ENCODE assay signal across 15 mouse cellular contexts in genomic region chr14:7026274-7026673, GRCm38 (mm10). TPM values are rescaled to one million over a fixed set of nuclear protein-coding genes. Genes with fewer than 3 reads are reported as not detected.
DNase-seq lines count a peak whose midpoint lies in the region; ATAC-seq and TF ChIP-seq lines count a peak whose summit lies in the region.
"Not testable (repeated sequence)": the region's sequence is repeated elsewhere in the genome, so short reads cannot be mapped to it uniquely, and the experiment has no call there.
"Had no signal": no experiment of that assay in that cellular context is flagged by ENCODE, and none has a peak within 500 bp of the region (broad histone marks: within the 10 kb centered on the region; RNA-seq: fewer than 3 reads in every experiment).

No protein-coding gene starts in this region.

- WGBS in forebrain, postnatal 0 days: 4% methylated on average over 9 of the region's 9 CpGs
- 1% methylated on average over 9 of the region's 9 CpGs for WGBS in lung, embryonic 15.5 days
- WGBS in neural tube, embryonic 13.5 days: 12% methylated on average over 9 of the region's 9 CpGs
- 15% methylated on average over 9 of the region's 9 CpGs for WGBS in thymus, adult 2 months

- not testable (repeated sequence) for TF ChIP-seq POLR2A in thymus, adult 2 months (IDR thresholded peaks at IDR 0.05; ENCODE audit: control insufficient read depth, extremely low read depth, insufficient read depth, low read length, poor library complexity)

- ATAC-seq in forebrain, postnatal 0 days; lung, embryonic 15.5 days (ENCODE audit: borderline replicate concordance, extremely low read depth, low FRiP score, low TSS enrichment); neural tube, embryonic 13.5 days (ENCODE audit: low read depth): not testable (repeated sequence)

- H3K36me3 ChIP-seq in forebrain, postnatal 0 days (ENCODE audit: insufficient read depth); lung, embryonic 15.5 days; neural tube, embryonic 13.5 days; thymus, adult 2 months (ENCODE audit: control insufficient read depth, insufficient read depth, low read length): not testable (repeated sequence)

- not testable (repeated sequence) for H3K27me3 ChIP-seq in forebrain, postnatal 0 days (ENCODE audit: insufficient read depth, low read length); lung, embryonic 15.5 days; neural tube, embryonic 13.5 days; thymus, adult 2 months (ENCODE audit: control insufficient read depth, insufficient read depth, low read length)

- peak overlapping the region; percentile 90 for H3K4me2 ChIP-seq in forebrain, postnatal 0 days (ENCODE audit: low read depth)
- peak overlapping the region; percentile 89 for H3K4me2 ChIP-seq in lung, embryonic 15.5 days
- peak overlapping the region; percentile 82 for H3K4me2 ChIP-seq in neural tube, embryonic 13.5 days

- intact Hi-C loops in heart, postnatal 10 days (cut with DNase I): not testable (repeated sequence)

- H3K27ac ChIP-seq in forebrain, postnatal 0 days (ENCODE audit: low read depth, low read length); lung, embryonic 15.5 days; neural tube, embryonic 13.5 days (replicated peaks); thymus, adult 2 months (ENCODE audit: control insufficient read depth, insufficient read depth, low read length): not testable (repeated sequence)

- peak overlapping the region; percentile 41; the same call in 1 of the 2 replicates for H3K4me3 ChIP-seq in forebrain, postnatal 0 days (ENCODE audit: low read depth, low read length)
- H3K4me3 ChIP-seq in lung, embryonic 15.5 days; thymus, adult 2 months (ENCODE audit: control insufficient read depth, insufficient read depth, low read length): not testable (repeated sequence)
- peak overlapping the region; percentile 54 for H3K4me3 ChIP-seq in neural tube, embryonic 13.5 days

- DNase-seq in cerebellum, postnatal 14 days: peak; percentile 11 to 23
- DNase-seq in forebrain, postnatal 0 days: not testable (repeated sequence)
- peak; percentile 4 to 13 for DNase-seq in heart, postnatal 10 days
- peak; percentile 4 for DNase-seq in kidney, adult 18-20 months
- peak; percentile 1 to 7 for DNase-seq in left cerebral cortex, adult 18-20 months (ENCODE audit: low spot score in 2 of 2)
- DNase-seq in thymus, adult 2 months: peak; percentile 0

- H3K9ac ChIP-seq in forebrain, postnatal 0 days; lung, embryonic 15.5 days; neural tube, embryonic 13.5 days: not testable (repeated sequence)

- not testable (repeated sequence) for H3K4me1 ChIP-seq in forebrain, postnatal 0 days (ENCODE audit: insufficient read depth); lung, embryonic 15.5 days; neural tube, embryonic 13.5 days (replicated peaks); thymus, adult 2 months (replicated peaks; ENCODE audit: control insufficient read depth, insufficient read depth, low read length)

- peak; percentile 52 for TF ChIP-seq CTCF in forebrain, postnatal 0 days (IDR thresholded peaks at IDR 0.05; ENCODE audit: low read depth)
- TF ChIP-seq CTCF in thymus, adult 2 months (IDR thresholded peaks at IDR 0.05; ENCODE audit: borderline replicate concordance, control insufficient read depth, extremely low read depth, insufficient read depth, low read length, poor library complexity): not testable (repeated sequence)

- not testable (repeated sequence) for H3K9me3 ChIP-seq in forebrain, postnatal 0 days (ENCODE audit: low read length); lung, embryonic 15.5 days; neural tube, embryonic 13.5 days

RNA-seq across cellular contexts. Expression of gene Gm10406, which starts 1.0 kb away (rescaled TPM):
- 3.9 and 6.5 TPM in 2 replicates for total RNA-seq in forebrain, postnatal 0 days (2014; rRNA removed)
- polyA plus RNA-seq in forebrain, postnatal 0 days (2015; fragmentation: Nextera tagmentation; extraction: Ambion mirVana): 5.4 and 6.8 TPM in 2 replicates
- under 1 TPM; 0.40 to 0.57 TPM for total RNA-seq in heart, postnatal 10 days (2021)
- under 1 TPM in 1 of 2 experiments, not detected in 1; 0.40 TPM for total RNA-seq in left cerebral cortex, adult 18-20 months (2021)
- polyA plus RNA-seq in lung, embryonic 15.5 days (2015; fragmentation: Nextera tagmentation; extraction: Ambion mirVana): 0.39 and 0.50 TPM in 2 replicates
- 2.7 and 3.7 TPM in 2 replicates for polyA plus RNA-seq in neural tube, embryonic 13.5 days (2015; fragmentation: Nextera tagmentation; extraction: Ambion mirVana)
- polyA plus RNA-seq in thymus, adult 2 months (2012; rRNA removed): 0.30 TPM in 1 of 2 replicates, not detected in the other
- total RNA-seq: CH12.LX; granulocyte monocyte progenitor cell, adult 5-6 weeks; neutrophil, adult 5-6 weeks had no signal

RNA-seq across cellular contexts. Expression of gene Gm3685, which starts 18.5 kb away (rescaled TPM):
- total RNA-seq in forebrain, postnatal 0 days (2014; rRNA removed): not detected in 2 replicates
- polyA plus RNA-seq in forebrain, postnatal 0 days (2015; fragmentation: Nextera tagmentation; extraction: Ambion mirVana): not detected in 2 replicates
- not detected for total RNA-seq in heart, postnatal 10 days (2021)
- not detected for total RNA-seq in left cerebral cortex, adult 18-20 months (2021)
- polyA plus RNA-seq in lung, embryonic 15.5 days (2015; fragmentation: Nextera tagmentation; extraction: Ambion mirVana): not detected in 2 replicates
- not detected in 2 replicates for polyA plus RNA-seq in neural tube, embryonic 13.5 days (2015; fragmentation: Nextera tagmentation; extraction: Ambion mirVana)
- not detected in 2 replicates for polyA plus RNA-seq in thymus, adult 2 months (2012; rRNA removed)
- total RNA-seq: CH12.LX; granulocyte monocyte progenitor cell, adult 5-6 weeks; megakaryocyte progenitor cell, adult 5-6 weeks; neutrophil, adult 5-6 weeks had no signal
- polyA plus RNA-seq: brain, embryonic 14.5 days; kidney, embryonic 14.5 days; limb, embryonic 14.5 days had no signal

RNA-seq across cellular contexts. Expression of gene Gm6356, which starts 52.7 kb away (rescaled TPM):
- not detected in 2 replicates for total RNA-seq in forebrain, postnatal 0 days (2014; rRNA removed)
- not detected in 2 replicates for polyA plus RNA-seq in forebrain, postnatal 0 days (2015; fragmentation: Nextera tagmentation; extraction: Ambion mirVana)
- total RNA-seq in heart, postnatal 10 days (2021): not detected
- not detected for total RNA-seq in left cerebral cortex, adult 18-20 months (2021)
- polyA plus RNA-seq in lung, embryonic 15.5 days (2015; fragmentation: Nextera tagmentation; extraction: Ambion mirVana): not detected in 2 replicates
- not detected in 2 replicates for polyA plus RNA-seq in neural tube, embryonic 13.5 days (2015; fragmentation: Nextera tagmentation; extraction: Ambion mirVana)
- polyA plus RNA-seq in thymus, adult 2 months (2012; rRNA removed): not detected in 2 replicates
- total RNA-seq: CH12.LX; granulocyte monocyte progenitor cell, adult 5-6 weeks; megakaryocyte progenitor cell, adult 5-6 weeks; neutrophil, adult 5-6 weeks had no signal
- polyA plus RNA-seq: brain, embryonic 14.5 days; kidney, embryonic 14.5 days; limb, embryonic 14.5 days had no signal
